Mouse (Mus musculus) spleen, adult 2 months (tissue): ENCODE data around the gene Tinagl1. TPM values are rescaled to one million over a fixed set of nuclear protein-coding genes. Genes with fewer than 3 reads are reported as not detected.
A peak's percentile ranks its signal among the peaks of the same experiment; 100 is the strongest.

ENCODE experiments used
- DNase-seq, 2 experiments: peaks; one replicate each; pipeline versions ENCODE4 v3.0.0 to v3.0.0-alpha.2; 2012 to 2021; ENCODE audit warnings: low spot score in 2 of 2, low read depth in 1 of 2
- H3K27ac ChIP-seq: fragments of 200-500 bp; 2 replicates; pipeline ENCODE4 v1.5.1; 2012; ENCODE audit warnings: low read length, inconsistent platforms; ENCODE audit not compliant: insufficient read depth
- H3K27me3 ChIP-seq: fragments of 200-500 bp; 2 replicates; pipeline ENCODE4 v1.6.1; 2012; ENCODE audit warnings: mild to moderate bottlenecking, moderate library complexity, low read length, inconsistent platforms; ENCODE audit not compliant: control insufficient read depth, insufficient read depth
- H3K36me3 ChIP-seq: fragments of 200-500 bp; 2 replicates; pipeline ENCODE4 v1.6.1; 2012; ENCODE audit warnings: mild to moderate bottlenecking, low read length, inconsistent platforms; ENCODE audit not compliant: control insufficient read depth, insufficient read depth
- H3K4me1 ChIP-seq: fragments of 200-500 bp; 2 replicates; pipeline ENCODE4 v1.6.1; 2011; ENCODE audit warnings: inconsistent platforms; ENCODE audit not compliant: control insufficient read depth, insufficient read depth, insufficient read length
- H3K4me3 ChIP-seq: fragments of 200-500 bp; 2 replicates; pipeline ENCODE4 v1.5.1; 2011; ENCODE audit warnings: mild to moderate bottlenecking, inconsistent platforms; ENCODE audit not compliant: insufficient read depth, insufficient read length; ENCODE audit errors: extremely low read depth
- CTCF ChIP-seq: fragments of 200-500 bp; IDR thresholded peaks from 2 replicates; pipeline ENCODE4 v1.5.1; 2011; ENCODE audit warnings: mild to moderate bottlenecking, inconsistent platforms; ENCODE audit not compliant: insufficient read depth, insufficient read length, insufficient replicate concordance; ENCODE audit errors: extremely low read depth
- POLR2A ChIP-seq: fragments of 200-500 bp; IDR thresholded peaks from 2 replicates; pipeline ENCODE4 v1.6.1; 2011; ENCODE audit warnings: low read depth, low read length, inconsistent platforms
- WGBS: fragments of 180-500 bp; shearing (Covaris S2); methylation state at CpG from one replicate; pipeline ENCODE4 v1.1.7; 2018; 5-methylcytosine and 5-hydroxymethylcytosine counted together
- polyA plus RNA-seq: library from polyadenylated mRNA; depleted of rRNA; stranded (reverse); fragments of >200 nt; gene quantifications from 2 replicates; pipeline ENCODE4 v1.2.3, GENCODE M21; 2012

The Tinagl1 gene
- polyA plus RNA-seq, 1 experiment = 115 TPM

GRCm38 (mm10) chr4:130188806-130189297, 13.9 kb upstream of the Tinagl1 start:
- peak; percentile 95 for TF ChIP-seq CTCF
- no peak for TF ChIP-seq POLR2A
- DNase-seq = peak; percentile 29 to 59
- Histone ChIP-seq H3K4me3 (no peak overlapping the region), H3K4me1 (no peaks in the 10 kb centered on the region), H3K27me3 (peaks cover 1% of the 10 kb centered on the region; the same call in 1 of the 2 replicates), H3K27ac (no peak overlapping the region), H3K36me3 (no peaks in the 10 kb centered on the region)
- 3% methylated on average over 13 of the region's 13 CpGs for WGBS

- no peak overlapping the region for H3K27ac ChIP-seq
- WGBS = 55% methylated on average over 12 of the region's 12 CpGs
- DNase-seq = no peak
- H3K4me1 ChIP-seq = no peaks in the 10 kb centered on the region
- H3K36me3 ChIP-seq = no peaks in the 10 kb centered on the region
- H3K27me3 ChIP-seq = no peaks in the 10 kb centered on the region
- TF ChIP-seq CTCF = no peak
- TF ChIP-seq POLR2A = no peak
- H3K4me3 ChIP-seq = no peak overlapping the region
Measured at GRCm38 (mm10) chr4:130186891-130187290, 12.0 kb upstream of the Tinagl1 start.

GRCm38 (mm10) chr4:130186450-130186849, 11.5 kb upstream of the Tinagl1 start:
- H3K27ac ChIP-seq = no peak overlapping the region
- no peak for DNase-seq
- TF ChIP-seq POLR2A (no peak), CTCF (no peak)
- WGBS = 79% methylated on average over 9 of the region's 9 CpGs
- H3K4me1 ChIP-seq = no peaks in the 10 kb centered on the region
- H3K36me3 ChIP-seq = no peaks in the 10 kb centered on the region
- H3K4me3 ChIP-seq = no peak overlapping the region
- no peaks in the 10 kb centered on the region for H3K27me3 ChIP-seq

GRCm38 (mm10) chr4:130183879-130184278, 9.0 kb upstream of the Tinagl1 start:
- Histone ChIP-seq H3K27ac (no peak overlapping the region), H3K27me3 (no peaks in the 10 kb centered on the region), H3K36me3 (no peaks in the 10 kb centered on the region), H3K4me3 (no peak overlapping the region), H3K4me1 (no peaks in the 10 kb centered on the region)
- DNase-seq = no peak
- WGBS = 92% methylated on average over 5 of the region's 5 CpGs
- TF ChIP-seq POLR2A (no peak), CTCF (no peak)

- WGBS = 93% methylated on average over 13 of the region's 13 CpGs
- no peaks in the 10 kb centered on the region for H3K27me3 ChIP-seq
- H3K4me3 ChIP-seq = no peak overlapping the region
- H3K36me3 ChIP-seq = no peaks in the 10 kb centered on the region
- H3K27ac ChIP-seq = no peak overlapping the region
- DNase-seq = no peak
- H3K4me1 ChIP-seq = no peaks in the 10 kb centered on the region
- TF ChIP-seq CTCF (no peak), POLR2A (no peak)
Measured at GRCm38 (mm10) chr4:130183023-130183422, 8.1 kb upstream of the Tinagl1 start.

- Histone ChIP-seq H3K36me3 (no peaks in the 10 kb centered on the region), H3K4me1 (no peaks in the 10 kb centered on the region), H3K4me3 (no peak overlapping the region), H3K27ac (no peak overlapping the region), H3K27me3 (no peaks in the 10 kb centered on the region)
- TF ChIP-seq CTCF = no peak
- TF ChIP-seq POLR2A = no peak
- 80% methylated on average over 4 of the region's 4 CpGs for WGBS
- no peak for DNase-seq
Measured at GRCm38 (mm10) chr4:130181886-130182285, 7.0 kb upstream of the Tinagl1 start.

GRCm38 (mm10) chr4:130180909-130181602, 6.1 kb upstream of the Tinagl1 start:
- TF ChIP-seq CTCF (no peak), POLR2A (no peak)
- DNase-seq = no peak
- WGBS = 78% methylated on average over 7 of the region's 7 CpGs
- Histone ChIP-seq H3K4me3 (no peak overlapping the region), H3K4me1 (no peaks in the 10 kb centered on the region), H3K27ac (no peak overlapping the region), H3K27me3 (no peaks in the 10 kb centered on the region), H3K36me3 (no peaks in the 10 kb centered on the region)
